Comparison of ENCODE assay signal across 22 mouse cellular contexts in genomic region chr13:77922834-77923233, GRCm38 (mm10).
"Had no signal": no experiment of that assay in that cellular context is flagged by ENCODE, and none has a peak within 500 bp of the region (broad histone marks: within the 10 kb centered on the region; RNA-seq: fewer than 3 reads in every experiment).

No protein-coding gene starts in this region.

- H3K27ac ChIP-seq: liver, embryonic 15.5 days; lung, embryonic 15.5 days; macrophage; neural tube, embryonic 13.5 days; neural tube, embryonic 15.5 days had no signal

- H3K4me3 ChIP-seq: liver, embryonic 15.5 days; lung, embryonic 15.5 days; myocyte; neural tube, embryonic 13.5 days; neural tube, embryonic 15.5 days had no signal

- H3K9ac ChIP-seq: liver, embryonic 15.5 days; liver, postnatal 0 days; lung, embryonic 15.5 days; neural tube, embryonic 13.5 days; neural tube, embryonic 15.5 days had no signal

- DNase-seq: liver, postnatal 0 days; lung, adult 2 months; lung, postnatal 14 days; lung, postnatal 36 days; midbrain, embryonic 14.5 days; retina, postnatal 1 day; right cerebral cortex, adult 18-20 months; right cerebral cortex, postnatal 25 days; right cerebral cortex, postnatal 4 days; spleen, adult 18-20 months; thymus, adult 2 months; thymus, postnatal 25 days; thymus, postnatal 4 days had no signal

- H3K4me2 ChIP-seq: liver, embryonic 15.5 days; lung, embryonic 15.5 days; midbrain, embryonic 11.5 days; neural tube, embryonic 13.5 days; neural tube, embryonic 15.5 days had no signal

- H3K36me3 ChIP-seq: liver, embryonic 15.5 days; lung, embryonic 15.5 days; neural tube, embryonic 13.5 days; neural tube, embryonic 15.5 days had no signal

- H3K4me1 ChIP-seq: liver, embryonic 15.5 days; lung, embryonic 15.5 days; neural tube, embryonic 13.5 days; neural tube, embryonic 15.5 days had no signal

- H3K9me3 ChIP-seq: liver, embryonic 15.5 days; lung, embryonic 15.5 days; neural tube, embryonic 13.5 days; neural tube, embryonic 15.5 days had no signal

- ATAC-seq: liver, postnatal 0 days; lung, postnatal 0 days; midbrain, embryonic 16.5 days had no signal

- H3K27me3 ChIP-seq: liver, embryonic 15.5 days; lung, embryonic 15.5 days; neural tube, embryonic 13.5 days; neural tube, embryonic 15.5 days had no signal
